Mouse (Mus musculus) neutrophil, adult 5-6 weeks (primary cell): ENCODE measurements around the gene Cacna1c. TPM values are rescaled to one million over a fixed set of nuclear protein-coding genes. Genes with fewer than 3 reads are reported as not detected.

Experiments used
- ATAC-seq: fragments of 151-379, 151-347 bp; 2 replicates; pipeline ENCODE4 v1.8.0; 2017; ENCODE audit warnings: mild to moderate bottlenecking, moderate TSS enrichment; ENCODE audit not compliant: insufficient number of reproducible peaks, poor library complexity, low FRiP score, severe bottlenecking; ENCODE audit errors: extremely low read depth
- total RNA-seq: library from RNA; stranded (forward); fragments of 200-1000 nt; gene quantifications from 2 replicates; pipeline ENCODE4 v1.2.3, GENCODE M21; 2017

Cacna1c gene
- total RNA-seq: 0.12 TPM in 1 of 2 replicates, not detected in the other

DNA sequence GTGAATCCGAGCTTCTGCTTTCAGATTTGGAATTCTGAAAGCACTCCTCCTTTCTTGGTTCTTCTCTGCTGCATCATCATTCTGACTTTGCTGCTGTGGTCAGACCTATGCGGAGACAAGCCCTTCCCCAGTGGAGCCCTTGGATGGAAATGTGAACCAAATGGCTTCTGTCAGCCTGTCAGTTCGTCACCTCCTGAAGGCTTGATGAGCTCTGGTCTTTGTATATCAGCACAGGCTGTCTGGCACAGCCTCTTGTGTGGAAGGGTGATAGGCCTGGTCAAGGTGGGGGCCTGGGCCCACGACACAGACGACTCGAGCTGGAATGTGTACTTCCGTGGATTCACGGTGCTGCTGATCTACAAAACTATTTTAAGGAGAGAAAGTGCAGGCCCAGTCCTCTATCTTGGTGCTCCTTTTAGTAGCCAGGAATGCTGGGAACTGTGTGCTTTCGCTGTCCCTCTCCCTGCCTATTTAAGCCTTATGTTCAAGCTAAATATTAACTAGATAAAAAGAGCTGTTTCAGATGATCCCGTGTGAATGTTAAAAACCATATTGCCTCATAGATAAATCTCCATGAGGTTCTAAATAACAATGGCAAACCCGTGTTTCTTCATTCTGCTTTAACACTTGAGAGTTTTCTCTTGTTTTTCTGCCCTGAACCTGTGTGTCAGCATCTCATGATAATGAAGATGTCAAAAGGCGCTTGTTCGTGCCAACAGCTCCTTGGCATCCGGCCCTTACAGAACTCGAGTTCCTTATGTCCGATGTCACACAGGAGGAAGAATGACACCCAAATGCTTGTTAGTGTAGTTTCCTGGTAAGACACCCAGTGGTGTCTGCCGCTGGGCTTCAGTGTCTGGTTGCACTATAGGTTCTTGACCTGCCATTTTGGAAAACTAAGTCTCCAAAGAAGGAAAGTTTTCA is at the start of gene Cacna1c:
TSS of gene Cacna1c (minus strand) at position 37 of the 924 bp plus-strand sequence.
- ATAC-seq: no peak

GRCm38 (mm10) chr6:119240871-119241705 is 44.9 kb upstream of the Cacna1c start:
- ATAC-seq: no peak

DNA sequence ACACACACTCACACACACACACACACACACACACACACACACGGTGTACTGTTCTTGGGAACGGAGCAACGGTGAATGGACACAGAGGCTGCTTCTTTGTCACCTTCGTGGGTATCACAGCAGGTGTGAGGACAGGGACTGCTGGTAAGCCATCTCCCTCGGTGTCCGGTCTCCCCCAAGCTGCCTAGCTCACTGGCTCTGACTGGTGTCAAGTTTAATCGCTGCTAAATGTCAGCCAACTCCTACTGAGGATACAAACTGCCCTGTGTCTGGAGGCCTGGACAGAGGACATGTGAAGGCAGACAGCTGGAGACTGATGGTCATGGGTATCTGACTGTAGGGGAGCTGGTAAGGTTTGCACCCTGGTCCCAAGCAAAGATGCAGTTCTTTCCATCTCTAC is 44.0 kb upstream of the Cacna1c start:
- no peak for ATAC-seq

DNA sequence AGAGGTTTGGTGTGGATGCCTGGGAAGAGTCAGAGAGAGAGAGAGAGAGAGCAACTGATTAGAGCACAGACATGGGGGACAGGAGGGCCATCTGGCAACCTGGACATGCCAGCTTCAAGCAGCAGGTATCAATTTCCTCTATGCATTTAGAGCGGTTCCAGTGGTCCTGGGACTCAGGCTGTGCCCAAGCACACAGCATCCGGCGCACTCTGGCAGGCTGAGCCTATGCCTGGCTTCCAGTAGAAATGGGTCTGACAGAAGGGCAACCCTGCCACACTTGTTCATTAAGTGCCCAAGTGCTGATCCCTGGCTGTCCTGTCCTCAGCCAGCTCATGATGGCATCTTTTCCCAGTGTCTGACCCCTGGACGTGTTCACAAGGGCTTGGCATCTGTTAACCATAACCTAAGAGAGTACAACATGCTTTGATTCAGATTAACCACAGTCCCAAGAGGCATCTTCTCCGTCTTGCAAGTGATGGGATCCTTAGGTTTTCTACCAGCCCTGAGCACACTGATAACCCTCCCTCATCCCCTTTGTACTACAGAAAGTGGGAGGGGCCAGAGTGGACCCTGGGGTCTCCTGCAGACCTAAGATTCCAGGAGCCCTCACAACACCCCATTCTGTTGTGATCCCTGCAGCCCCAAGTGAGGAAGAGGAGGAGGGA is 43.3 kb upstream of the Cacna1c start:
- no peak for ATAC-seq

- ATAC-seq: no peak
Observed at GRCm38 (mm10) chr6:119237427-119237989, 41.3 kb upstream of the Cacna1c start.

- no peak for ATAC-seq
Observed at GRCm38 (mm10) chr6:119236241-119236640, 40.0 kb upstream of the Cacna1c start, which contains the start of gene Cacna2d4. TSS of gene Cacna2d4 (plus strand) at chr6:119236526.

DNA sequence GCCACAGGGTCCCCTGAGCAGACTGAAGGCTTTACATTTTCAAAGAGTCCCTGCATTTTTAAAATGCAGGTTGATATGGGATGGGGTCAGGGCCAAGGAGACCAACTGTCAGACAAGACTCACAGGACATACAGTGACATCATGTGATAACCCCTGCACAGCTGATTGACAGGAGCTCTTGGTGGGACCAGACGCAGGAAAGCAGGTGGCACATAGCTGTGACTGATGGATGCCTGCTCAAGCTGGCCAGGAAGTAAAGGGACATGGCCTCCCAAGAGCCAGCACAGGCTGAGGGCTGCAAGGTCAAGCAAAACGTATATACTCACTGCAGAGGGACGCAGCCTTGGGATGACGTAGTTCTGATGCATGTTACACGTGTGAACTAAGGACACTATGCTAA is 39.2 kb upstream of the Cacna1c start:
- no peak for ATAC-seq

- ATAC-seq: no peak
Observed at GRCm38 (mm10) chr6:119233066-119233465, 36.8 kb upstream of the Cacna1c start.

DNA sequence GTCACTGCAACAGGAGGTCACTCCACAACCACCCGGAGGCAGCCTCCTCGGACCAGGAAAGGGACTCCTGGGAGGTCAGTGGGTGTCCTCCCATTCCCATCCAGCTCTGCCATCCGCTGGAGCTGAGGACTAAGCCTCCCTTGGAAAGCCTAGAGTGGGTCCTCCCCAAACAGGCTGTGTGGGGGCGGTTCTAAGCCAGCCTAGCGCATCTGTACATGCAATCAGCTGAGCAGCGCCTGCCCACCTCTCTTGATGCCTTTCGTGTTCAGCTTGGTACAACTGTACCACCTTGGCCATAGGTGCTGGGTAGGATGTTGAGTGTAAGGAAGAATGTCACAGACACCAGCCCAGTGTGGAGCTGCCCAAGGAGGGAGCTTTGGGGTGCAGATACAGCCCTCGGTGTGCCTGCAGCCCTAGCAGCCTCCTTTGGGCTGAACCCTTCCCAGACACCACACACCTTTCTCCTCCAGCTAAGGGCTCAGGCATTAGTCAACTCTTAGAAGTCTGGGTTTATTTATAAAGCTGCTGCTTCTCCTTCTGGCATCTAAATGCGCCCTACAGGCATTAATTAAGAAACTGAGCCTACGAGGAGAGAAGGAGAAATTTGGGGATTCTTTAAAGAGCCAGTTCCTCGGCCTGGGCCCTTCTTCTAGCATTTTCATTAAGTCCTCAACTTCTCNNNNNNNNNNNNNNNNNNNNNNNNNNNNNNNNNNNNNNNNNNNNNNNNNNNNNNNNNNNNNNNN is 32.8 kb upstream of the Cacna1c start:
- ATAC-seq: no peak

- ATAC-seq: no peak
Observed at GRCm38 (mm10) chr6:119227001-119227400, 30.8 kb upstream of the Cacna1c start.

- ATAC-seq: no peak
Observed at GRCm38 (mm10) chr6:119225731-119226130, 29.5 kb upstream of the Cacna1c start.

DNA sequence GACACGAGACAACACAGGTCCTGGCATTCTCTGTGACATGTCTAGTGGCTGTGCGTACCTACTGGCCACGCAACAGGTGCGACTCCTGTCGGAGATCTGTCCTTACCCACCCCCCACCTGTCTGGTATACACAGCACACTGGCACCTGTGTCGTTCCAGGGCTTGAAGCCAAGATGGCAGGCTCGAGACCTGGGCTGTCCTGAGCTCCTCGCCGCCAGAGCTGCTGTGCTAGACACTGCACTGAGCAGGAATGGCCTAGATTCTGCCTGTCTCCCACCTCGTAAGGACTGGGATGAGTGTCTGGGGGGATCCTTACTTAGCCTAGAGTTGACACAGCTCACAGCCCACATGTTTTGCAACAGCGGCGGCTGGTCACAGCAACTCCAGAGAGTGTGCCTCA is 29.0 kb upstream of the Cacna1c start:
- ATAC-seq: no peak

DNA sequence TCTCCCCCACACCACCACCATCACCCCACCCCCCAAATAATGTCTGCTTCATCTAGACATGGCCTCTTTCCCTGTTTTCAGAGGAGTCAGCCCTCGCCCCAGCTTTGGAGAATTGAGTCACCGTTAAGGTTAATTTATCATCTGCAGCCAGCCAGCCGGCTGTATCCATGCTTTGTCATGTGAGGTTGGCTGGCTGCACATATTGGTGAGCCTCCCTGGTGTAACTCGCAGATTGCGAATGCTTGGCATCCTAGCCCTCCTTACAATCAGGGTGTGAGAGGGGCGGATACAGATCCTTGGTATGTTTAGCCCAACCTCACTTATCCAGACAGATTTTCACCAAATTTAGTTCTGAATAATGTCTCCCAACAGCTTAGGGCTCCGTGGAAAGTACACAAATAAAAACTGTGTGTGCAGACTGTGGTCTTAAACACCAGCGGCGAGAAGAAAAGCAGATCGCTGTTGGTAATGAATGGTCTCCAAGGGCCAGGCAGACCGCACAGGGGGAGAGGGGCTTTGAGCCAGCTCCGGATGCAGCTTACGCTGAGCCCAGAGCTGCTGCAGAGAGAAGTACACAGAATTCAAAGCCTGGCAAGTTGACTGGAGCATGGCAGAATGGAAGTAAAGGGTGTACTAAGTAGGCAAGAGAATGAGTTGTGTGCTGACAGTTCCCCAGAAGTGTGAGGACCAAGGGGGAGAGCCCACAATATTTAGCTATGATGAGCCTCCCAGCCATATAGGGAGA is 28.4 kb upstream of the Cacna1c start:
- no peak for ATAC-seq

DNA sequence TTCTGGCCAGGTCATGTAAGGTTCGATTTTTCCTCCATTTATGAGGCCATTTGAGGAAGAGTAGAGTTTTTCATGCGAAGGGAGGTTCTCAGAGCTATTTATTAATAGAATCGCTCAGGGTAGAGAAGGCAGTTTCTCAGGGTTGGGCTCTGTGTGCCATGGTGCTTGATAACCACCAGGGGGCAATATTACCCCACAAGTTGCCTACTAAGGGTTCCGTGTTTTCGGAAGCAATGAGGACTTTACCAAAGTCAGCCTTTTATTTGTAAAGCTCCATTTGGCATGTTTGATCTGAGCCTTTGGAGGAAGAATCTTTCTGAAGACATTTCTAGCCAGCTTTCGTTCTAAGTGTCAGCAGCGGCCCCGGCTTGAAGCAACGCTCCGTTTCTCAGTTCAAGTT is 24.1 kb upstream of the Cacna1c start:
- ATAC-seq: peak; percentile 57

- no peak for ATAC-seq
Observed at GRCm38 (mm10) chr6:119219237-119219870, 23.1 kb upstream of the Cacna1c start.

- no peak for ATAC-seq
Observed at GRCm38 (mm10) chr6:119218591-119218990, 22.4 kb upstream of the Cacna1c start.

DNA sequence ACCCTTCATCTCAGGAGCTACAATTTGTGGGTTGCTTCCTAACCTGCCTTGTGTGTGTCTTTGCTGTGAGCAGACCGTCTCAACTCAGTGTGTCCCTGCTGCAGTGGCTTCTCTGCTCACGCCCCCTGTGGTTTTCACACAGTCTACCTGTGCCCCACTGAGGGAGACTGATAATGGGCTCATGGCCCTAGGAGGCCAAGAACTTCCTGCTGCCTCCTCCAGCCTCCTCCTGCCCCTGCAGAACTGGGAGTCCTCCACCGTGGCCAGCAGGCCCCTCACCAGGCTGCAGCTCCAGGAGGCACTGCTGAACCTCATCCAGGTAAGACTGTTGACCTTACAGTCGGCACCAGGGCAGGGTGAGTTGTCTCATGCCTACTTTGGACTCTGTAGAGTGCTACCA is 21.4 kb upstream of the Cacna1c start:
- ATAC-seq: no peak
